Mouse (Mus musculus): ENCODE measurements around the gene Pex11b.

DNA sequence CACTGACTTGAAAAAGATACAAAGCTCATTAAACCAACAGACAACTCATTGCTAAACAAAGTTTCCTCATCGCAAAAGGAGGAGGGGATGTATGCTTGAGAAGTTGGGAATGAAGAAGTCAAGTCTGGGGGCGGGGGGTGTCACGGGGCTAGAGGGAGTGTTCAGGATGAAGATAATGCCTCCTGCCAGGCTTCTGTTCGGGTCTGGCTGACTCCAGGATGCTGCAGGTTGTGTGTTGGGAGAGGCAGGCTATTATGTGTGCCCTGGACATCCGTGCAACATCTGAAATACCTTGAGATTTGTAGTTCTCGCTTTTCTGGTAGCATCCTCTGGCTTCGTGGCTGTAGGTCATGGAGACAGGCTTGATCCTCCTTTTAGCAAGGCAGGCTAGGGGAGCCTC, 43.3 kb downstream of the Pex11b start:
- no peak for TF ChIP-seq POLR2A (IDR thresholded peaks at IDR 0.05; ENCODE audit: low read depth, low read length)
- TF ChIP-seq CTCF (IDR thresholded peaks at IDR 0.05; ENCODE audit: borderline replicate concordance, insufficient read depth, low read length): no peak

Measured in embryonic fibroblast, embryonic 13.5 days (primary cell).